Mouse (Mus musculus): ENCODE data around the gene Prima1.

Gene Prima1

DNA sequence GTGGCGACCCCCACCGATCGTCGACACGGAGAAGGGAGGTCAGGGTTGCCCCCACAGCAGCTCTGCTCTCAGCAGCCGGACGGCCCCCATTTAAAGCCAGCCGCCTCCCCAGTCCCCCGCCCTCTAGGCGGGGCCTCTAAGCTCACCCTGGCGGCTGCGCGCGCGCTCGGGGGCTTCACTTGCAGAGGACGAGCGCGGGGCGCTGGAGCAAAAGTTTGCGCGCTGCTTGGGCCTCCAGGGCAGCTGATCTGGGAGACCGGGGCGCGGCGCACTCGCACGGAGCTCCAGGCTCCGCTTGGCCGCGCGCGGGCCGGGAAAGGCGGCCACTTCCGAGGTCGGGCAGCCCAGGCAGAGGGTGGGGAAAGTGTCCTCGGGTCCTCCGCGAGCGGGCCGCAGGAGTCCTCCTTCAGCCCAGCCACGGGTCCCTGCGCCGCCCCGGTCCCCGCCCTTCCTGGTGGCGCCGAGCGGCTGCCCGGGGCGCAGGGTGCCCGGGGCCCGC lies at the start of gene Prima1:
Gene Prima1 (minus strand): TSS at position 68 of the 499 bp plus-strand sequence.
- DNase-seq (ENCODE audit: low spot score in 2 of 2) = peak; percentile 75 to 81

- DNase-seq (ENCODE audit: low spot score in 2 of 2) = no peak
Observed at GRCm38 (mm10) chr12:103287276-103287675, 45.3 kb upstream of the Prima1 start.

DNA sequence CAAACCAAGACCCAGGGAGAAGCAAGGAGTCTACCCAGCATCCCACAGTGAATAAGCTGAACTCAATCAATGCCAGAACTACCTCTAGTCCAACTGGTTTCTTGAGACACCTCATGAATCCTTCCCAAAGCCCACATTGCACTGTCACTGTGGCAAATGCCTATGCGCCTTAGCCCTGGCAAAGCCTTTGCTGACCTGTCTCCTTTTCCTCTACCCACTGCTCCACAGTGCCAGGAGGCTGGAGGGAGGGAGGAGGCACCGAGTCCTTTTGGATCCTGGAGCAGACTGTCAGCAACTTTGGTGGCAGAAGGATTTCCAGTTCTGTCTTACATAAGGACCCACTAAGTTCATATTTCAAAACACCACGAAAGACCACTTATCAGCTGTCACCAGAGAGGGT lies 41.5 kb upstream of the Prima1 start:
- no peak for DNase-seq (ENCODE audit: low spot score in 2 of 2)

DNA sequence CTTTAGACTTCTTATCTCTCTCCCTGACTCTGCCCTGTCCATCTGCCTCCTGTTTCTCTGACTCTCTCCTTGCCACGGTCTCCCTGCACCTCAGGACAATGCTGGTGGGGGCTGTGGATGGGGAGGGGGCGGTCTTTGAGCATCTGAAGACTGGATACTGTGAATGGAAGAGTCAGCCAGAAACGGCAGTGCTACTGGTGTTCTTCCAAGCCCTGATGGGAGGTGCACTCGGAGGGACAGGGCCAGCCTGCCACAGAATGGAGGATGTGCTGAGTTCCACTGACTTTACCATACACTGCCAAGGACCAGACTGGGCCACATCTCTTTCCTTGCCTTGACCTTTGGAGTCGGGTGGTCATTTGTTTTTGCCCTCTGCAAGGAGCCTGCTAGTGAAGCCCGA lies 41.0 kb upstream of the Prima1 start:
- DNase-seq (ENCODE audit: low spot score in 2 of 2) = no peak

DNA sequence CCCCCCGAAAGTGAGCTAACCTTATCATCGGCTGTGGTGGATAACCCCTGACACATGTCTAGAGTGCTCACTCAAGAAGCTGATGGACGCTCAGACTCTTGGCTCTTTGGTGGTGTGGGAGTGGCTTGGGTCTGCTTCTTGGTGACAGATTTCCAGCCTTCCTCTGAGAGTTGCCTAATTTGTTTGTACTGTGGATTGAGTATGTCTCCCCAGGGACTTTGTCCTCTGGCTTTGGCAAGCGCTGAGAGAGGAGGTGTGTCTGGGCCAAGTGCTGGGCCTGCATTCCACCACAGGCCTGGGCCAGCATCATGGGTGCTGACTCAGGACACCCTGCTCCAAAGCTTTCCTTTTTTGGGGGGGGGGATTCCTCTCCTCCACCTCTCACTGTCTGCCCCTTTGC lies 40.0 kb upstream of the Prima1 start:
- no peak for DNase-seq (ENCODE audit: low spot score in 2 of 2)

GRCm38 (mm10) chr12:103281491-103281890 lies 39.5 kb upstream of the Prima1 start:
- no peak for DNase-seq (ENCODE audit: low spot score in 2 of 2)

DNA sequence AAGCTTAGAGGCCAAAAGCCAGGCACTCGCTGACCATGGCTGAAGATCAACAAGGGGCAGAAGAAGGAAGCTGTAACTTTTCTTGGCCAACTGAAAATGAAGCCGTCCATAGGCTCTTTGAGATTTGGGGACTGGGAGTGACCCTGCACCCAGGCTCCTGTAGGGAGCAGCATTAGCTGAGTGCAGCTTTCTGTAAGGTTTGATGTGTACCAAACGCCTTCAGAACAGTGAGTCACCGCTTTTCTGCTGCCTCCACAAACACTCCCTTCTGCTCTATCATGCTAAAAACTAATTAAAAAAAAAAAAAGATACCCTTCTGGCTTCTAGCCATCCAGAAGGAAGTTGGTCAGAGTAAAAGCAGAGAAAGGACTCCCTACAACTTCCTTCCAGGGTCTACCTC lies 34.5 kb upstream of the Prima1 start:
- DNase-seq (ENCODE audit: low spot score in 2 of 2) = no peak

DNA sequence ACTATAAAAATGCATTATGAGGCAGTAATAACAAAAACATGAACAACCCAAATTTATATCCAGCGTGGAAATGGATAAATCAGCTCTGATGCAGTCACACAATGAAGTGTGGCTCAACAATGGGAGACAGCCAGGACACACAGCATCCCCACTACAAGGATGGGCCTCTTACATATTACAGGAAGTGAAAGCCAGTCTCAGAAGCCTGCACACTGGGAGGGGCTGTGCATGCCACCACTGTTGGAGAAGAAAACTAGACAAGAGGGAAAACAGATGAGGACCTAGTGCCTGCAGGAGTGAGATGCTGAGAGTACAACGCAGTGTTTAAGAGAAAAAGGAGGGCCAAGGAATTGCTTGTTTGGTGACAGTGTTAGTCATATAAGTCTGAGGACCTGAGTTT lies 31.8 kb upstream of the Prima1 start:
- no peak for DNase-seq (ENCODE audit: low spot score in 2 of 2)

DNA sequence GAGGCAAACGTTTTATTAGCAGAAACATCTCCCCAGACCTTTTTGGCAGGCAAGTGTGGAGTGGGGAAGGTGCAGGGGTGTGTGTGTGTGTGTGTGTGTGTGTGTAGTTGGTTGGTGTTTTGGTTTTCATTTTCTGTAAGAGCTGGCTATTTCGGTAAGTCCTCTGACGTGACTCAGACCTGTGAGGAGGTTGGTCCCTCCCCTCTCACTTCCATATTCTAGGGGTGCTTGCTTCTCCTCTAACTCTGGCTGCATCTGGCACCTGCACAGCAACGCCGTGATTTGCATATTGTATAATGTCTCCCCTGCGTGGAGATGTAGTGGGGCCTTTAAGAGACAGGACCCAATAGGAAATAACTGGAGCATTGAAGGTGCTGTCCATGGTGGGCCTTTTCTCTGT lies 31.1 kb upstream of the Prima1 start:
- no peak for DNase-seq (ENCODE audit: low spot score in 2 of 2)

- no peak for DNase-seq (ENCODE audit: low spot score in 2 of 2)
Observed at GRCm38 (mm10) chr12:103272176-103272575, 30.2 kb upstream of the Prima1 start.

DNA sequence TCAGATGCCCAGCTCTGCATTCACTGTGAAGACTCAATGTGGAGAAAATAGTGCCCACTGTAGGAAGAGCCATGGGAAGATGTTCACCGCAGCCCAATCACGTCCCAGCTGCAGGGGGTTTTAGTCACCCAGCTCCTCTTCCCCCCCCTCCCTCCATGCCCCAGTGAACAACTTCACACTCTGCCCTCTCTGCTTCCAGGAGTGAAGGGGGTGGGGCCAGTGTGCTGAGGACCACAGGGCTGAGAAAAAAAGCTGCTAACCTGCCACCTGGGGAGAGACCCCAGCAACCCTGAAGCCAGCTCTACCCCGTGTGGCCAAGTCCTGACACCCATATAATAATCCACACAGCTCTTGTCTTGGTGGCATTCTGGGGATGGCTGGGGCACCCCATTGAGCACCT lies 24.7 kb upstream of the Prima1 start:
- no peak for DNase-seq (ENCODE audit: low spot score in 2 of 2)

DNA sequence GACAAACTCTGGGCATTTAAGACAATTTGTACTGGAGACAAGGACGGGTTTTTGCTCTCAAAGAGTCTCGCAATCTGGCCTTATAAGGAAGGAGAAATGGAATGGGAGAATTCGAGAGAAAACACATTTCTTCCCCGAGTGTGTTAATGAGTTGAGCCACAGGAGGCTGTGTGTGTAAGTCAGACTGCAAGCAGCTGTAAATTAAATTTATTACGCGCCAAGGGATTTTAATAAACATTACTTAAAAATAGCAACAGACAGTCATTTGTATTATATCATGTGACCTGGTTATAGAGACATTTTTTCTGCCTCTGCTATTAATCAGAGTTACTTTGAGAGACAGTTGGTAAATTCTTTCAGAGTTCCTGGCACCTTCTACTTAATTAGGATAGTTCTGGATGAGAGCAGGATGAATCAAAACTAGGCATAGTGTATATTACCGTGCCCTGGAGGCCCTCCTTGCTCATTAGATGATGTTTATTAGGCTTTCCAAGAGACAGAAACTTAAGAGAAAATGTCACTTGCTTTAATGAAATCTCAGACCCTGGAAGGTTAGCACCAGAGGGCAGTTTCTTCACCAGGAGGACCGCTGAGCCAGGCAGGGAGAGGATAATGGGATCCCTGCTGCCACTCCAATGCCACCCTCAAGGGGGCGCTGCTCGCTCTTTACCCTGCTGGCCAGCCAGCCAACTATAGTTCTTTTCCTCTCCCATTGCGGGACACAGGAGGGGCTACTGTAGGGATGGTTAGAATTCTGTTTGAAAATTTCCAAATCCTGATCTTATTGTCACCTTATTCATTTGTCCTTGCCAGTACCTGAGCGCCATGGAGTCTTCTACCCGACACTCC lies 20.3 kb upstream of the Prima1 start:
- DNase-seq (ENCODE audit: low spot score in 2 of 2) = no peak

DNA sequence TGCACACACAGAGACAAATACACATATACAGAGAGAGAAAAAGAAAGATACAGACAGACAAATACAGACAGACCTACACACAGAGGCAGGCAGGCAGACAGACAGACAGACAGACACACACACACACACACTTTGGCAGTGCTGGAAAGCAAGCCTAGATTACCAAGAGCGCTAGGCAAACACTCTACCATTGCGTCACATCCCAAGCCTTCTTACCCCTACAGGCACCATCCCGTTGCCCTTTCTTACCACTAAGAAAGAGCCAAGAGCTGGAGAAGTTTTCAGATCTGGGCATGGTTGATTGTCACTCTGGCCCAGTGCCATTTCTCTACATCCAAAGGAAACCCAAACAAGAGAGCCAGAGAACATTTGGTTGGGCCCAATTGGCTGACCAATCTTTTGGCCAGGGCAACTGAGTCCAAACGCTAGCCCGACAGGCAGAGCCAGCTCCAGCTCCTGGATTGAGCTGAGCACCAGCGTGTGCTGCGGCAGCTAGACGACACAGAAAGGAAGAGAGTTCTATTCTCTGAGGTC lies 11.0 kb upstream of the Prima1 start:
- no peak for DNase-seq (ENCODE audit: low spot score in 2 of 2)

GRCm38 (mm10) chr12:103251151-103251550 lies 9.2 kb upstream of the Prima1 start:
- DNase-seq (ENCODE audit: low spot score in 2 of 2) = no peak

- DNase-seq (ENCODE audit: low spot score in 2 of 2) = no peak
Observed at GRCm38 (mm10) chr12:103250333-103250732, 8.4 kb upstream of the Prima1 start.

GRCm38 (mm10) chr12:103243041-103243440 lies 1.1 kb upstream of the Prima1 start:
- no peak for DNase-seq (ENCODE audit: low spot score in 2 of 2)

- peak; percentile 65 to 70 for DNase-seq (ENCODE audit: low spot score in 2 of 2)
Observed at GRCm38 (mm10) chr12:103242591-103243025, 658 bp upstream of the Prima1 start.

- no peak for DNase-seq (ENCODE audit: low spot score in 2 of 2)
Observed at GRCm38 (mm10) chr12:103241311-103242082, 453 bp downstream of the Prima1 start.

DNA sequence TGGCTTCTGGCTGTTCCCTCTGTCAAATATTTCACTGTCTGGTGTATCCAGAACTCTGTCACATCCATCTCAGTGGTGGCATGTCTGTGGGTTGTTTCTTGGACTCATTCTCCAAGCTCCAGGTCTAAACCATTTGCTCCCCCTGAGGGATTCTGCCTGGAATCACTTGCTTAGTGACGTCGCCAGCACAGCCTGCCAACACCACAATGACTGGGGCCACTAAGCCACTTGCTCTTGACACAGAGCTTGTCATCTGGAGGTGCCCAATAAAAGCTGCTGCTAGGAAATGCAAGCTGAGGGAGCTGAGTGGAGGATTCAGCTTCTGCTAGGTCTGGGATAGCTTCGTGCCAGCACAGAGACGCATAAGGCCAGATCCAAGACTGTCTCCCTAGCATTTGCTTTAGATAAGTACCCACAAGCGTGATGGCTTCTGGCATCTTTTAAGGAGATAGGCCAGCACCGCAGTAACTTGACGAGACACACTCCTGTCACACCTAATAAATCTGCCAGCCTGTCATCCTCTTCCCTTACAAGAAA lies 3.0 kb downstream of the Prima1 start:
- no peak for DNase-seq (ENCODE audit: low spot score in 2 of 2)

DNA sequence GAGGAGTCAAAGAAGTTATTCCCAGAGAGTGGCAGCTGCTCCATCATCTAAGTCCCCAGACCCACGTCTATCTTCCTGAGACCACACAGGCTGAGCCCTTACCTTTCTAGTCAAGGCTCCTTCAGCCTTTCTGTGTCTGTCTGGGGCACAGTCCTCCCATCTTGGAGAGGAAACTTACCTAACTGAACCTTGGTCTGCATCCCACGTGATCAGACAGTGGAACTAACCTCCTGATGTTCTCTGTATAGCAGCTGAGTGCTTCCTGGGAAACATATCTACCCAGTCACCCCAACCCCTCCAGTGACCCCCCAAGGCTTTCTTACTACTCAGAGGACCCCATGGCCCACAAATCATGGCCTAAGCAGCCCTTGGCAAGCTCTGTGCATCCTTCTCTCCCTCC lies 6.1 kb downstream of the Prima1 start:
- no peak for DNase-seq (ENCODE audit: low spot score in 2 of 2)

- no peak for DNase-seq (ENCODE audit: low spot score in 2 of 2)
Observed at GRCm38 (mm10) chr12:103235251-103235650, 6.7 kb downstream of the Prima1 start.

DNA sequence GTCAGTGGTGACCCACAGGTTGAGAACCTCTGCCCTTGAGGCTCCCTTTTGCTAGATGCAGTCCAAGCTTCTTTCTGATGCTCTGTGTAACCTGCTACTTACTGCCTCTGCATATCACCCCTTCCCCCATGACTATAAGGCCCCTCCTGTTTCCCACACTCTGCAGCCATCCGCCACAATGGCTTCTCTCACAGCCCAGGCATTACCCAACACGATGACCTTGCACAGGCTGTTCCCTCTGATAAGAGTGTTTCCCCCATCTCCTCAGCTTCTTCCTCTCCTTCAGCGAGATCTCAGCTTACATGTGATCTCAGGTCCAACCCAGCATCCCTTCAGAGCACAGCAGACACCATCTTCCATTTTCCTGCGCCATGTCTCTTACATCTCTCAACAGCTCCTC lies 12.9 kb downstream of the Prima1 start:
- DNase-seq (ENCODE audit: low spot score in 2 of 2) = no peak

All from urinary bladder, postnatal 4 days (tissue).